Mouse (Mus musculus): ENCODE data around the gene Vmn1r168. TPM values are rescaled to one million over a fixed set of nuclear protein-coding genes. Genes with fewer than 3 reads are reported as not detected.
"Not testable (repeated sequence)": the region's sequence is repeated elsewhere in the genome, so short reads cannot be mapped to it uniquely, and the experiment has no call there.

Vmn1r168 gene
- not detected in 2 replicates for polyA plus RNA-seq (2015; fragmentation: Nextera tagmentation; extraction: Ambion mirVana)

DNA sequence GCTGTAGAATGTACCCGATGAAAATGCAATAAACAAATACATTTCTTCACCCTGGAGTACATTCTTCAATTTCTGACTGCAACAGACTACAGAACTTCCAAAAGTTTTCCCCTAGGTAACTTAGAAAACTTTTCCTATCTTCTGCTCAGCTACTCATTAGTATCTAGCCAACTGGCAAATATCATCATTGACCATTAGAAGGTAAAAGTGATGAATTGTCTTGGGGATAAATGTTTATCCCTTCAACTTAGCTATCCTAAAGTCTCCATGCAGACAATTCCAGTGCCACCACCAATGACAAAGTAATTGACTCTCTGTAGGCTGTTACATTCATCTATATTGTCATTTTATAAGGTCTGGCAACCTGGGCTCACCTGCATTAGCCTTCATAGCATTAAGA, at the start of gene Vmn1r168:
Vmn1r168 (plus strand) TSS at position 301 of the 400 bp plus-strand sequence.
- H3K27me3 ChIP-seq; H3K27ac ChIP-seq (replicated peaks); ATAC-seq (replicated peaks); H3K4me1 ChIP-seq; H3K36me3 ChIP-seq; H3K9me3 ChIP-seq; H3K4me3 ChIP-seq; H3K4me2 ChIP-seq (replicated peaks); H3K9ac ChIP-seq (replicated peaks): not testable (repeated sequence)
- WGBS: no CpG with 5 or more reads among the region's 1 CpGs

DNA sequence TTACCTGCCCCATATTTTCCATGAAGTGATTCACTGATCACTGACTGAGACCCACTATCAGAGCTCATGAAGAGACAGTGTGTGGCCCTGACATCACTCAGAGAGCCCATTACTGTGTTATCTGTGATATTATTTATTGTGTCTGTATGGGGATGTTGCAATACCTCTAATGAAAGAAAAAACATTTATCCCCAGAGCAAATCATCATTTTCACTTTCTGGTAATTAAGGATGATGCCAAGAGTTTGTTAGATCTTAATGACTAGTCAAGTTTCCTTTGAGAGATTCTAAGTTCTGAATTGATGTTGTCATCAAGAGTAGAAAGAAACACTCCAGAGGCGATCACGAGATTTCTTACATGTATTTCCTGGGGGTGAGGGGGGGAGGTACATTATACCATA, 32.4 kb upstream of the Vmn1r168 start, which contains the start of gene Vmn1r167:
Vmn1r167 (minus strand) TSS at position 101 of the 400 bp plus-strand sequence.
- not testable (repeated sequence) for H3K9ac ChIP-seq (replicated peaks); H3K4me2 ChIP-seq (replicated peaks); H3K4me3 ChIP-seq; H3K27me3 ChIP-seq; H3K27ac ChIP-seq (replicated peaks); H3K36me3 ChIP-seq; H3K4me1 ChIP-seq; H3K9me3 ChIP-seq; ATAC-seq (replicated peaks)
- WGBS: 96% methylated on average over 2 of the region's 2 CpGs

DNA sequence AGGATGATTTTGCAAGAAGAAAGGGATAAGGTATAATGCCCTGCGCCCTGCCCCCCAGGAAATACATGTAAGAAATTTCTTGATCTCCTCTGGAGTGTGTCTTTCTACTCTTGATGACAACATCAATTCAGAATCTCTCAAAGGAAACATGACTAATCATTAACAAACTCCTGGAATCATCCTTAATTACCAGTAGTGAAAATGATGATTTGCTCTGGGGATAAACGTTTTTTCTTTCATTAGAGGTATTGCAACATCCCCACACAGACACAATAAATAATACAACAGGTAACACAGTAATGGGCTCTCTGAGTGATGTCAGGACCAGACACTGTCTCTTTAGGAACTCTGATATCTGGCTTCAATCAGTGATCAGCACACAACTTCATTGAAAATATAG, 35.7 kb downstream of the Vmn1r168 start, which contains the start of gene Vmn1r169:
Vmn1r169 (plus strand) TSS at position 301 of the 400 bp plus-strand sequence.
- not testable (repeated sequence) for H3K4me3 ChIP-seq; H3K4me2 ChIP-seq (replicated peaks); H3K36me3 ChIP-seq; ATAC-seq (replicated peaks); H3K27ac ChIP-seq (replicated peaks); H3K27me3 ChIP-seq; H3K9me3 ChIP-seq; H3K4me1 ChIP-seq; H3K9ac ChIP-seq (replicated peaks)
- WGBS: 77% methylated on average over 1 of the region's 2 CpGs

Other genes with a start within 250 kb of the Vmn1r168 start
- gene Nlrp4e, start 238.5 kb upstream of the Vmn1r168 start, polyA plus RNA-seq (2015; fragmentation: Nextera tagmentation; extraction: Ambion mirVana): not detected in 2 replicates
- not detected in 2 replicates for gene Nlrp5, start 153.8 kb upstream of the Vmn1r168 start, polyA plus RNA-seq (2015; fragmentation: Nextera tagmentation; extraction: Ambion mirVana)
- not detected in 2 replicates for gene Vmn1r167, start 32.5 kb upstream of the Vmn1r168 start, polyA plus RNA-seq (2015; fragmentation: Nextera tagmentation; extraction: Ambion mirVana)
- gene Vmn1r169, start 35.8 kb downstream of the Vmn1r168 start, polyA plus RNA-seq (2015; fragmentation: Nextera tagmentation; extraction: Ambion mirVana): not detected in 2 replicates
- gene Vmn1r170, start 66.4 kb downstream of the Vmn1r168 start, polyA plus RNA-seq (2015; fragmentation: Nextera tagmentation; extraction: Ambion mirVana): not detected in 2 replicates
- gene Vmn1r171, start 91.0 kb downstream of the Vmn1r168 start, polyA plus RNA-seq (2015; fragmentation: Nextera tagmentation; extraction: Ambion mirVana): not detected in 2 replicates
- gene Vmn1r172, start 118.6 kb downstream of the Vmn1r168 start, polyA plus RNA-seq (2015; fragmentation: Nextera tagmentation; extraction: Ambion mirVana): not detected in 2 replicates
- gene Vmn1r173, start 161.0 kb downstream of the Vmn1r168 start, polyA plus RNA-seq (2015; fragmentation: Nextera tagmentation; extraction: Ambion mirVana): not detected in 2 replicates
- gene Vmn1r174, start 212.5 kb downstream of the Vmn1r168 start, polyA plus RNA-seq (2015; fragmentation: Nextera tagmentation; extraction: Ambion mirVana): not detected in 2 replicates